Mouse (Mus musculus) MEL (cell line): ENCODE measurements around the gene Nkx2-9.

Source experiments
- BHLHE40 ChIP-seq: IDR thresholded peaks from 2 replicates; pipeline ENCODE4 v1.6.1; 2012; ENCODE audit warnings: low read depth, mild to moderate bottlenecking, inconsistent platforms, low read length, improper control_type of control experiment, borderline replicate concordance
- CTCF ChIP-seq, 3 experiments: IDR thresholded peaks in 2 of 3; conservative IDR thresholded peaks in 1 of 3; 2 replicates each; pipeline ENCODE4 v1.5.1; 2011 to 2012; ENCODE audit warnings: low read length in 3 of 3, low read depth in 2 of 3, mild to moderate bottlenecking in 2 of 3, improper control_type of control experiment in 1 of 3, inconsistent platforms in 1 of 3, mixed read lengths in 1 of 3, moderate library complexity in 1 of 3; ENCODE audit not compliant: control insufficient read depth in 1 of 3, insufficient read depth in 1 of 3, poor library complexity in 1 of 3, severe bottlenecking in 1 of 3
- EP300 ChIP-seq, 2 experiments: IDR thresholded peaks; 2 replicates each; pipeline ENCODE4 v1.6.1; 2011; ENCODE audit warnings: improper control_type of control experiment in 2 of 2, low read length in 2 of 2, low read depth in 1 of 2, mild to moderate bottlenecking in 1 of 2
- MAX ChIP-seq: IDR thresholded peaks from 2 replicates; pipeline ENCODE4 v1.6.1; 2011; ENCODE audit warnings: low read length, improper control_type of control experiment
- MEF2A ChIP-seq: IDR thresholded peaks from 2 replicates; pipeline ENCODE4 v1.6.1; 2014; ENCODE audit warnings: low read depth, mild to moderate bottlenecking, inconsistent platforms, low read length, improper control_type of control experiment; ENCODE audit not compliant: poor library complexity, insufficient replicate concordance, severe bottlenecking; ENCODE audit errors: extremely low read depth
- NELFE ChIP-seq: IDR thresholded peaks from 2 replicates; pipeline ENCODE4 v1.6.1; 2011; ENCODE audit warnings: low read depth, low read length, improper control_type of control experiment
- POLR2AphosphoS2 ChIP-seq: IDR thresholded peaks from 2 replicates; pipeline ENCODE4 v1.6.1; 2011; ENCODE audit warnings: low read length, improper control_type of control experiment
- TAL1 ChIP-seq: IDR thresholded peaks from 2 replicates; pipeline ENCODE4 v1.6.1; 2012; ENCODE audit warnings: mild to moderate bottlenecking, inconsistent platforms, low read length, moderate library complexity, mixed read lengths

DNA sequence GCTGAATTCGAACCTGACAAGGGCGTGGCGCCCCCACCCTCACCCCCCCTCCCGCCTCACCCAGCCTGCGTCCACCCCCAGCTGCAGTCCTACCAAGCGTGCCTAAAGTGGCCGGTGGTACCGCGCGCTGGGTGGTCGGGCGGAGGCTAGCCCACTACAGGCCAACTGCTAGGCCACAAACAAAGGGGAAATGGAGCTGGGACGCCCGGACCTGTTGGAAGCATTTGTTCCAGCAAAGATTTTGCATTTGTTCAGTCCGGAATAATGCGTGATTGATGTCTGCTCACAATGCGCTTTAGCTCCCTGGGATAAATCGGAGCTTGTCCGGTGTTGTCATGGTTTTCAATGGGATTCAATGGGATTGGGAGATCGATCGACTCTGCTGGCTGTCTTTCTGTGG, 1.4 kb upstream of the Nkx2-9 start:
- TF ChIP-seq BHLHE40 = no peak
- TF ChIP-seq CTCF (IDR thresholded peaks at IDR 0.05 in 2 of 3, conservative IDR thresholded peaks at IDR 0.05 in 1 of 3; ENCODE audit: control insufficient read depth in 1 of 3, insufficient read depth in 1 of 3, low read depth in 2 of 3, low read length in 3 of 3, poor library complexity in 1 of 3, severe bottlenecking in 1 of 3) = no peak
- TF ChIP-seq NELFE = no peak
- TF ChIP-seq TAL1 = no peak
- no peak for TF ChIP-seq MEF2A
- TF ChIP-seq POLR2AphosphoS2 = no peak
- no peak for TF ChIP-seq MAX
- TF ChIP-seq EP300 (IDR thresholded peaks at IDR 0.05; ENCODE audit: low read depth in 1 of 2, low read length in 2 of 2) = no peak
